Mouse (Mus musculus): ENCODE data around the gene Lor.

GRCm38 (mm10) chr3:92033203-92033602, 49.7 kb downstream of the Lor start:
- TF ChIP-seq CTCF (IDR thresholded peaks at IDR 0.05; ENCODE audit: control insufficient read depth, insufficient read depth, insufficient read length), result no peak
- TF ChIP-seq CEBPB (IDR thresholded peaks at IDR 0.05; ENCODE audit: low read depth), result no peak
- TF ChIP-seq MAX (IDR thresholded peaks at IDR 0.05), result no peak
- TF ChIP-seq FOSL1 (IDR thresholded peaks at IDR 0.05; ENCODE audit: insufficient read depth, low read length, poor library complexity, severe bottlenecking), result no peak

All from C2C12 (cell line).